Mouse (Mus musculus): ENCODE measurements around the gene Mast4.

The Mast4 gene

DNA sequence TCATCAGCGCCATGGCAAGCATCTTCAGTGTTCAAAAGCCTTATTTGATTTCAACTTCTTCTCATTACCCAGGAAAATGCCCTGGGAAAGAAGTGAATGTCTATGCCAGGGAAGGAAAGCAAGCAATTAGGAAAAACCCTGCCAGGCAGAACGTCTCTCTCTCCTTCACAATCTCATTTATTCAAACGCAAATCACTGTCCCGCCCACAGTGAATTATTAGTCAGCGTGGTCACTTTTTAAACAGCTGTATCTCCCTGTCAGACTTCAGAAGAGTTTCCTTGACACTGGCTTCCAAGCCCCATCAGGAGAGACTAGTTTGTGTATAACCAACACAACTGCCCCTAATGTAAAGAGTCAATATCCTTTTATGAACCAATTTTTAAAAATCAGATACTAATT is 296.8 kb downstream of the Mast4 start:
- no peak for DNase-seq

- DNase-seq: no peak
These were observed 304.9 kb downstream of the Mast4 start for GRCm38 (mm10) chr13:103029377-103029776.

DNA sequence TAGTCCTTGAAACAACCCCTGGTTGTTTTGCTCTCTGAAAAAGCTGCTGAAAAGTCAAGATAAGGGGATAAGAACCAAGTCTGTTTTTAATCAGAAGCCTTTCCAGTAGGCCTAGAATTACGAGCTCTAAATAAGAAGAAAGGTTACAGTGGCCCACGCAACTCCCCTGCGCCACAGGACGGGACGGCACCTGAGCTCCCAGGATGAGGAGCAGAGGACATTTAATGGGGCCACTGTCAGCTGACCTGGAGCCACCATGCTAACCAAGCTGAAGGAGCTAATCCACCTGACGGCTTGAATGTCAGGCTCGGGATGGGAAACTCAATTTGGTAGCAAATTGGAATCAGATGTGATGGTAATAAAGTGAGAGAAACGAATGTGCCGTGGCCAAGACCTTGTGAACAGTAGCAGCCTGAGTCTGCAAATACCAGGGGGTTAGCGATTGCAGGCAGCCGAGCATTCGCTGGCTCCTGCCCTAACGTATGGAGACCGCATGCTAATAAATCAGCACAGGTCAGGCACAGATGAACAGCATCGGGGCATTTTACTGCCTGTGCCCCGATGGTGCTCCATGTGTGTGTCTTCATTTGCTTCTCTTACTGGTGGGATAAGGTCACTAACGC is 306.7 kb downstream of the Mast4 start:
- no peak for DNase-seq

DNA sequence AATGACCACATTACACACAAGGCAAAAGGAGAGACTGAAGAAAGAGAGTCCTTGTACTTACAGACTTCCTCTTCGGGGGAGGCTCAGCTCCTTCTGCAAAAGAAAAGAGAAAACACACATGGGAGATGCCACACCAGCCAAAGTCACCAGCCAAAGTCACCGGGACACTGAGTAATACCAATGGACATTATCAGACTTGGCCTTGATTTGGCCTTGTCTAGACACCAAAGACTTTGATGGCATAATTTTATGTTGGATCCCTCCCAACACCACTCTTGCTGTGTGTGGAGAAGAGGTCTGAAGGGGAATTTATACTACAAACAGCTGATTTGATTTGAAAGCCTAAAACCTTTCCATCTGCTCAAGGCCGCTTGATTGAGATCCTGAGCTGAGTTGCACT is 308.8 kb downstream of the Mast4 start:
- no peak for DNase-seq

GRCm38 (mm10) chr13:103018481-103018880 is 315.8 kb downstream of the Mast4 start:
- no peak for DNase-seq

DNA sequence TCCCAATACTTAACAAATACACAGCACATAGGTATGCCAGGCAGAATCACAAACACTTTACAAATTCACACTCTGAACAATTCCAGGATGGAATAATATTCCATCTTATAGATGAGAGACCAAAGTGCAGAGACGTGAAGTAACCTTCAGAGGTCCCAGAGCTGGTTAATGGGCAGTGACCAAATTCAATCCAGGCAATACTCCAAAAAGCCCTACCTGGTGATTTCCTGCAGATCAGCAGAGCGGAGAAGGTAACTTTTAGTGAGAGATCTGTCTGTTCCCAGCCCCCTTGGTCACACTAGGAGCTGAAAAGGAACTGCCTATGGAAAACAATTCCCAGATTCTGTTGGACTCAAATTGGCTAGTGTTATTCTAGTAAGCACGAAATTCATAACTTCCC is 316.6 kb downstream of the Mast4 start:
- DNase-seq: no peak

DNA sequence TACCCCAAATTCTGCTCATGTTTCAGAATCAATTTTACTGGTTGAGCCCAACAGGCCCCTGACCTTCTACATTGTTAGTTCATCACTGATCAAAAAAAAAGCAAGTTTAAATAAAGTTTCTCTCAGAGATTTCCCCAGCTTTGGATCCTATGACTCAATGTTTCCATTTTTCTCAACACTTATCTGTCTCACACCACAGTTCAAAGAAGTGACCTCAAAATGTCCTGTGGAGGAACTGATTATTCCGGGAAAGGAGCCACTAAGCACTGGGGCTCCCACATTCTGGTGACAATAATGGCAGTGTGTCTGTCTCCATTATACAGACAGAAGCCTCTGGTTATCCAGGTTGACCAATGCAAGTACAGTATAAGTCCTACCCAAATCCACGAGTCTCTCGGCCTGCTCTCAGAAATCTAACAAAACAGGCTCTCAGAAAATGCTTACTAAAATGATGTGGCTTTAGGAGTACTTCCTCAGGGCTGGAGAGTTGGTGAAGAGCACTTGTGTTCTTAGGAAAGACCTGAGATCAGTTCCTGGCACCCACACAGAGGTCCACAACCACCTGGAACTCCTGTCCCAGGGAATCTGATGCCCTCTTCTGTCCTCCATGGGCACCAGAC is 319.1 kb downstream of the Mast4 start:
- DNase-seq: no peak

DNA sequence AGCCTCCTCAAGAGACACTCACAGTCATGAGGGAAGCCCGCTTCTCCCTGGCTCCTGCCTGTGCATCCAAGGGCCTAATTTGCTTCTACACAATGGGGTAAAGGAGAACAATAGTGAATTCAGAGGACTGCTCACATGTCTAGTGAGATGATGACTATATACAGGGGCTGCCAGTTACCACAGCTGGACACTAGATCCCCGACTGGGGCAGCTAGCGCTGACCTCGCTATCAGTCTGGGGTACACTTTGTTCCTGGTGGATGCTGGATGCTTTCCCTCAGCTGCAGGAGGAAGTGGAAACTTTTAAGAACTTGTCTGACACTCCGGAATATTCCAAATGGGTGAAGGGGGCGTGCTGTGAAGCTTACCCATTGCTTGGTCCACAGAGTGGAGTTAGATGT is 319.7 kb downstream of the Mast4 start:
- no peak for DNase-seq

DNA sequence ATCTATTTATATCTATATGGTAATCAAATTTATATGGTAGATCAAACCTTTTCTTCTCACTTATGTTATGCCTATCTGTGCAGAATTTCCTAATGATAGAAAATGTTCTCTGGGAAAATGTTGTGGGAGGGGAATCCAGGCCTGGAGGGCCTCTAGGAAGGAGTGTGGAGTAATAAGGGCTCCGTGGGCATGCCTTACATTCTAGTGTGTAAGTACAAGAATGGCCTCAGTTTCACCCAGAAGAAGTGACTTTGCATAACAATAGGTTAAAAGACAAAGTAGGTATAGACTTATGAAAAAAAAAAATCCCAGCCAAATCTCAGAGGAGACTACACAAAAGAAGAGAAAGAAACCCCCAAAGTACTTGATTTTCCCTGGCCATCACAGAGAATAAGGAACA is 320.1 kb downstream of the Mast4 start:
- no peak for DNase-seq

- DNase-seq: no peak
These were observed 329.1 kb downstream of the Mast4 start for GRCm38 (mm10) chr13:103005227-103005626.

GRCm38 (mm10) chr13:103001831-103002230 is 332.5 kb downstream of the Mast4 start:
- DNase-seq: no peak

DNA sequence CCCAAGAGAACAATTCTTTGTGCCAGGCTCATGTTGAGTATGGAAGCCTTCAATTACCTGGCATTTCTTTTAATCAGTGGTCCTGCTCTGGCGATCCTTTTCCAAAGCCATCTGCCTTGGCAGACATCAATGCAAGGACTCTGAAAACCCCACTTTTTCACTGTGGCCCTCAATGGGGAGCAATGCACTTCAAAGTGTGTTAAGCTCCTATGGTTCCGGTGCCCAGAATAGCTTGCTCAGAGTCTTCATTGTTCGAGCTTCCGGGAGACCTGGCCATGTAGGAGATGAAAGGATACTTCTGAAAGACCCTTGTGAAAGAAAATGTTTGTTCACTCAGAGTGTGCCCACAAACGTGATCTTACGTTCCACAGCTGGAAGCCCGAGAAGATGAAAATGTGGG is 333.4 kb downstream of the Mast4 start:
- DNase-seq: no peak

DNA sequence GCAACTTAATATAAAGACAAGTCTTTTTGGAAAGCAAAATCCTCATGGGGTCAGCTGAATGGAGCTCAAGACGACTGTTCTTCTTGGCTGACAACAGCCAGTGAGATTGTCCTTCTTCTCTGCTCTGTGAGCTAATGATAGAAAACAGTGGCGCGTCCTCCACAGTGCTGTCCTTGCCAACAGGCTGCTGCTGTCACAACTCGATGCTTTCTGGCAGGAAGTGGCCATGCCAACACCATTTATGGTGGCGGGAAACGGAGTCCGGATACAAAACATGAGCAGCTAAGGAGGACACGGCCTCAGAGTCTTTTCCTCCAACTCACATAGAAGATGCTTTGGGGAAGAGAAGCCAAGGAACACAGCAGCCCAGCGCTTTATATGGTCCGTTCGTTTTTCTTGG is 340.2 kb downstream of the Mast4 start:
- no peak for DNase-seq

DNA sequence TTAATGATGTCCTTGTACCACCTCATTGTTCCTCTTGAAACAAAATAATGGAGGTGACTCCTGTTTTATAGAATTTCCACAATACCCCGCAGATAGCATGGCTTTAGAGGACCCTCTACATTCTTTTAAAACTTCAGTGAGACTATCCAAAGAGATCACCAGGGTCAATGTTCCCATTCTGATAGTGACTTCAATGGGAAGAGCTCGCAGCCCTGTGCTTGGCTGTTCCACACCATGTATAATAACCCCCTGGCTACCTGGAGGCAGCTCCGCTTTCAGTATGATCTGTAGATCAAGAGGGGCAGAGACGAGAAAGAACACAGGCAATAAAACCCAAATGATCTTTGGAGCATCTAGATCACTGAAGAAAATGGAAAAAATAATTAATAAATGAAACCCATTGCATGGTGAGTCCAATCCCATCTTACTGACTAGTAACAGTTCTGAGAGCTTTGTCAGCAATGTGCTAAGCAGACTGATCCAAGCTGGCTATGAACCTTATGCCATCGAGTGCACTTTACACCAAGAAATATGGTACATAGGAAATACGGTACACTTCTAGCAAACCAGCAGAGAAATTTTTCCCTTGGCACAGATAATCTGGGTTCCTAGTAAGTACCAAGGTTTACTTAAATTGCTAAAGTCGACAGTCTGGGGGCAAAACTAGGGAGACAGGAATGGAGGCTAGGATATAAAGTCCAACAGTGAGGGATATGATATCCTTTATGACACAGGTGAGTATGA is 341.4 kb downstream of the Mast4 start:
- no peak for DNase-seq

DNA sequence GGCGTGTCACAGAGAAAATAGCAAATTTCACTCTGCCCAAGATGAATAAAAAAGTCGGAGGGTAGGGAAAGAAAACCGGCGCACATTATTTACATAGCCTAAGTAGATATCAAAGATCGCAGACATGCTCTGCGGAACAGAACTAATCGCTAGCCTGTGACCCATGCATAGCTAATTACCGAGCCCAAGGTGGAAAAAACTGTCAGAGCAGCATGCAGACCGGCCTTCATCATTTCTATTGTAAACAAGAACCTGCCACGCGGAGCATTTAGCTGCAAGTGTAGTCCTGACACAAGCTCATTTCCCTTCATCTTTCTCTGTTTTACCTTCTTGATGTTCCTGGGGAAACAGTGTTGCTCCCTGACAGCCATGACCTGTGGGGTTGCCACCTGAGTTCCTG is 342.4 kb downstream of the Mast4 start:
- no peak for DNase-seq

GRCm38 (mm10) chr13:102991196-102991595 is 343.1 kb downstream of the Mast4 start:
- no peak for DNase-seq

GRCm38 (mm10) chr13:102990085-102990484 is 344.2 kb downstream of the Mast4 start:
- no peak for DNase-seq

DNA sequence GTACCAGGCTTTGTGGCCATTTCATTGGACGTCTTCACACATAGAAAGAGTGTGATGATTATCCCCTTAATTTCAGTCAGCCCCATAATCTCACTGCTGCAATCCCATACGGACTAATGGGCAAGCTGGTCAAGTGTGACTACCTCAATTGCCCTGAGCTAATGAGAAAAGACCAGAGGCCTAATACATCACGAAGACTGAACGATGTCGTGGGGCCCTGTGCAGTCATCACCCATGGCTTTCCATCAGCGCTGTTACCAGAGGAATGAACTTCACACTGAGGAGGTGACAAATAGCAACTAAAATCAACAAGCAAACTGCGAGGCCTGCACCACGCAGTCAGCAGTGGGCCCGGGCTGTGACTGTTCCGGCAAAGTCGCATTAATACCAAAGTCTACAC is 344.7 kb downstream of the Mast4 start:
- no peak for DNase-seq

GRCm38 (mm10) chr13:102988976-102989375 is 345.3 kb downstream of the Mast4 start:
- no peak for DNase-seq

- DNase-seq: no peak
These were observed 345.9 kb downstream of the Mast4 start for GRCm38 (mm10) chr13:102988251-102988895.

- DNase-seq: no peak
These were observed 349.7 kb downstream of the Mast4 start for GRCm38 (mm10) chr13:102984550-102984949.

DNA sequence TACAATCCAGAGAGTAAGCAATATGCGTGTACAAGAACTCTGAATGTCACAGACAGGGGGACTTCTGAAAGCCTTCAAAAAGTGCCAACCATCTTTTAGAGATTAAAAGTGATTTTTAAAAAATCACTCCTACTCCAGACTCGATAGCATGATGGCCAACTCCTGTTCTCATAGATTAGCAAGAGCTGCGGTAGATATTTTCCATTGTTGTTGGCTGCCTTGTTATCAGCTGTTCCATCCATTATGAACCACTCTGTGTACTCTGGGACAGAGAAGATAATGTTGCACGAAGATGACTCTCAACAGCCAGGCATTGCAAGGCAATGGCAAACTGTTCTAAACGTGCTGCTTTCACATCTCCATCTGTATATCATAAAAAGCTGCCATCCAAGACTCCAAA is 360.4 kb downstream of the Mast4 start:
- no peak for DNase-seq

- no peak for DNase-seq
These were observed 370.8 kb downstream of the Mast4 start for GRCm38 (mm10) chr13:102963471-102963870.
